ENCODE assay signal across 16 mouse cellular contexts in genomic region chr9:74911919-74912318, GRCm38 (mm10). TPM values are rescaled to one million over a fixed set of nuclear protein-coding genes. Genes with fewer than 3 reads are reported as not detected.
DNase-seq lines count a peak whose midpoint lies in the region; ATAC-seq and TF ChIP-seq lines count a peak whose summit lies in the region.
"Had no signal": no experiment of that assay in that cellular context is flagged by ENCODE, and none has a peak within 500 bp of the region (broad histone marks: within the 10 kb centered on the region; RNA-seq: fewer than 3 reads in every experiment).

No protein-coding gene starts in this region.

- TF ChIP-seq CTCF in liver, adult 2 months (IDR thresholded peaks at IDR 0.05; ENCODE audit: low read depth, low read length) = no peak

- no peaks in the 10 kb centered on the region for H3K27me3 ChIP-seq in heart, embryonic 15.5 days
- no peaks in the 10 kb centered on the region for H3K27me3 ChIP-seq in liver, adult 2 months (ENCODE audit: control insufficient read depth, insufficient read depth, low read length)
- H3K27me3 ChIP-seq in liver, embryonic 11.5 days (replicated peaks; ENCODE audit: control insufficient read depth, insufficient read depth, low read length) = no peaks in the 10 kb centered on the region
- H3K27me3 ChIP-seq: liver, embryonic 15.5 days; midbrain, embryonic 12.5 days had no signal

- ATAC-seq in heart, embryonic 15.5 days (replicated peaks; ENCODE audit: insufficient number of reproducible peaks, insufficient read depth, low FRiP score, low read depth) = no peak
- ATAC-seq in liver, embryonic 11.5 days (replicated peaks; ENCODE audit: low FRiP score) = no peak

- H3K9me3 ChIP-seq in heart, embryonic 15.5 days (replicated peaks) = no peaks in the 10 kb centered on the region
- no peaks in the 10 kb centered on the region for H3K9me3 ChIP-seq in liver, embryonic 11.5 days (ENCODE audit: control insufficient read depth, low read length)
- H3K9me3 ChIP-seq: liver, embryonic 15.5 days; midbrain, embryonic 12.5 days had no signal

- no peak overlapping the region for H3K4me3 ChIP-seq in heart, embryonic 15.5 days
- no peak overlapping the region for H3K4me3 ChIP-seq in liver, adult 2 months (ENCODE audit: insufficient read depth, low read depth, low read length)
- no peak overlapping the region for H3K4me3 ChIP-seq in liver, embryonic 11.5 days (ENCODE audit: low read depth, low read length)
- H3K4me3 ChIP-seq: layer of hippocampus, adult 2 months; liver, embryonic 15.5 days; midbrain, embryonic 12.5 days; myocyte had no signal

- no peaks in the 10 kb centered on the region for H3K79me2 ChIP-seq in liver, adult 2 months (ENCODE audit: control insufficient read depth, insufficient read depth, low read length)

- WGBS in heart, embryonic 15.5 days = 43% methylated on average over 2 of the region's 2 CpGs
- 48% methylated on average over 2 of the region's 2 CpGs for WGBS in liver, adult 2 months
- 48% methylated on average over 2 of the region's 2 CpGs for WGBS in liver, embryonic 11.5 days

- H3K4me2 ChIP-seq in heart, embryonic 15.5 days = no peak overlapping the region
- H3K4me2 ChIP-seq in liver, embryonic 11.5 days = no peak overlapping the region
- H3K4me2 ChIP-seq: hindbrain, embryonic 14.5 days; liver, embryonic 15.5 days; midbrain, embryonic 12.5 days had no signal

- H3K4me1 ChIP-seq in heart, embryonic 15.5 days (replicated peaks) = peaks cover 21% of the 10 kb centered on the region
- peaks cover 11% of the 10 kb centered on the region for H3K4me1 ChIP-seq in liver, adult 2 months (ENCODE audit: control insufficient read depth, insufficient read depth, low read length)
- no peaks in the 10 kb centered on the region for H3K4me1 ChIP-seq in liver, embryonic 11.5 days (replicated peaks; ENCODE audit: control insufficient read depth, insufficient read depth, low read length)
- H3K4me1 ChIP-seq: liver, embryonic 15.5 days; midbrain, embryonic 12.5 days had no signal

- H3K9ac ChIP-seq in heart, embryonic 15.5 days = no peak overlapping the region
- H3K9ac ChIP-seq in liver, adult 2 months (ENCODE audit: low read depth, low read length) = peak overlapping the region; percentile 44
- no peak overlapping the region for H3K9ac ChIP-seq in liver, embryonic 11.5 days (ENCODE audit: low read depth, low read length)
- H3K9ac ChIP-seq: hindbrain, embryonic 14.5 days; liver, embryonic 15.5 days; midbrain, embryonic 12.5 days had no signal

- no peak for TF ChIP-seq POLR2A in liver, adult 2 months (IDR thresholded peaks at IDR 0.05; ENCODE audit: extremely low read depth, insufficient read depth, low read length)

- no peaks in the 10 kb centered on the region for H3K36me3 ChIP-seq in heart, embryonic 15.5 days
- H3K36me3 ChIP-seq in liver, adult 2 months (ENCODE audit: control insufficient read depth, insufficient read depth, low read length) = no peaks in the 10 kb centered on the region
- no peaks in the 10 kb centered on the region for H3K36me3 ChIP-seq in liver, embryonic 11.5 days (ENCODE audit: control insufficient read depth, insufficient read depth, low read length)
- H3K36me3 ChIP-seq: liver, embryonic 15.5 days; midbrain, embryonic 12.5 days had no signal

- H3K27ac ChIP-seq in heart, embryonic 15.5 days = peak overlapping the region; percentile 39
- peak overlapping the region; percentile 92 for H3K27ac ChIP-seq in liver, adult 2 months (replicated peaks; ENCODE audit: insufficient read depth, low read depth, low read length)
- H3K27ac ChIP-seq in liver, embryonic 11.5 days (ENCODE audit: low read depth, low read length) = no peak overlapping the region
- H3K27ac ChIP-seq: hindbrain, embryonic 14.5 days; layer of hippocampus, adult 2 months; liver, embryonic 15.5 days; midbrain, embryonic 12.5 days had no signal

- no peak for DNase-seq in heart, adult 9 months (ENCODE audit: low spot score in 2 of 2)
- no peak for DNase-seq in liver, adult 2 months (ENCODE audit: extremely low read depth, low read depth, low spot score)
- DNase-seq in liver, embryonic 11.5 days (ENCODE audit: low spot score) = no peak
- DNase-seq in forelimb bud, embryonic 11.5 days (ENCODE audit: low read depth, low spot score) = peak; percentile 23
- DNase-seq in urinary bladder, postnatal 4 days (ENCODE audit: low spot score in 2 of 2) = no peak
- no peak for DNase-seq in spleen, postnatal 14 days (ENCODE audit: low spot score in 2 of 2)
- DNase-seq: cerebellum, adult 9-11 months; thymus, adult 18-20 months had no signal

RNA-seq across cellular contexts. Expression of gene Fam214a, which starts 40.8 kb away (rescaled TPM):
- polyA plus RNA-seq in heart, embryonic 15.5 days (2015; fragmentation: Nextera tagmentation; extraction: Ambion mirVana) = 11.2 and 11.4 TPM in 2 replicates
- 67.5 and 116 TPM in 2 replicates for total RNA-seq in liver, adult 2 months (2014; rRNA removed)
- 14.5 and 23.1 TPM in 2 replicates for polyA plus RNA-seq in liver, adult 2 months (2012; rRNA removed)
- polyA plus RNA-seq in liver, embryonic 11.5 days (2014; fragmentation: Nextera tagmentation; extraction: Ambion mirVana) = 3.3 and 3.7 TPM in 2 replicates

RNA-seq across cellular contexts. Expression of gene Onecut1, which starts 50.2 kb away (rescaled TPM):
- polyA plus RNA-seq in heart, embryonic 15.5 days (2015; fragmentation: Nextera tagmentation; extraction: Ambion mirVana) = 0.04 TPM in 1 of 2 replicates, not detected in the other
- 1.9 and 2.5 TPM in 2 replicates for total RNA-seq in liver, adult 2 months (2014; rRNA removed)
- polyA plus RNA-seq in liver, adult 2 months (2012; rRNA removed) = 11.1 and 32.1 TPM in 2 replicates
- 3.4 and 4.1 TPM in 2 replicates for polyA plus RNA-seq in liver, embryonic 11.5 days (2014; fragmentation: Nextera tagmentation; extraction: Ambion mirVana)
- total RNA-seq: gastrocnemius, postnatal 14 days had no signal
- polyA plus RNA-seq: heart, embryonic 14.5 days; myocyte had no signal
